Mouse (Mus musculus) CH12.LX (cell line): ENCODE data around the gene Mtnr1b. TPM values are rescaled to one million over a fixed set of nuclear protein-coding genes. Genes with fewer than 3 reads are reported as not detected.

Experiments
- DNase-seq: peaks from one replicate; pipeline ENCODE4 v3.0.0-alpha.2; 2013; ENCODE audit errors: extremely low read depth
- H3K27ac ChIP-seq: 2 replicates; pipeline ENCODE4 v1.5.1; 2012; ENCODE audit warnings: low read depth, mild to moderate bottlenecking, control low read depth, moderate library complexity; ENCODE audit not compliant: insufficient read depth
- H3K27me3 ChIP-seq: replicated peaks from 2 replicates; pipeline ENCODE3; 2012; ENCODE audit warnings: inconsistent platforms
- H3K36me3 ChIP-seq, 2 experiments: replicated peaks in 1 of 2; 2 replicates each; pipeline versions ENCODE3 to v1.6.1; 2012; ENCODE audit warnings: inconsistent platforms in 1 of 2, low read length in 1 of 2, mild to moderate bottlenecking in 1 of 2, mixed read lengths in 1 of 2, moderate library complexity in 1 of 2; ENCODE audit not compliant: control insufficient read depth in 1 of 2, insufficient read depth in 1 of 2
- H3K4me1 ChIP-seq, 2 experiments: 2 replicates each; pipeline ENCODE4 v1.6.1; 2012; ENCODE audit warnings: inconsistent platforms in 1 of 2, moderate library complexity in 1 of 2; ENCODE audit not compliant: insufficient read depth in 2 of 2, control insufficient read depth in 1 of 2
- H3K4me2 ChIP-seq: 2 replicates; pipeline ENCODE4 v1.6.1; 2012; ENCODE audit warnings: low read depth, mild to moderate bottlenecking, control low read depth; ENCODE audit not compliant: poor library complexity, insufficient read depth, severe bottlenecking
- H3K4me3 ChIP-seq, 3 experiments: fragments of 150-350 bp in 1 of 3; sonication (generic) in 1 of 3; replicated peaks in 1 of 3; 2 replicates each; pipeline versions ENCODE3 to v1.5.1; 2011 to 2012; ENCODE audit warnings: low read depth in 2 of 3, low read length in 2 of 3, mild to moderate bottlenecking in 2 of 3, moderate library complexity in 2 of 3, control low read depth in 1 of 3, improper control_type of control experiment in 1 of 3, inconsistent platforms in 1 of 3, mixed read lengths in 1 of 3; ENCODE audit not compliant: poor library complexity in 1 of 3
- H3K79me2 ChIP-seq: replicated peaks from 2 replicates; pipeline ENCODE4 v1.6.1; 2012; ENCODE audit warnings: mild to moderate bottlenecking, moderate library complexity; ENCODE audit not compliant: control insufficient read depth, poor library complexity, insufficient read depth, severe bottlenecking; ENCODE audit errors: extremely low read depth
- H3K9ac ChIP-seq: 2 replicates; pipeline ENCODE4 v1.6.1; 2012; ENCODE audit warnings: low read depth, mild to moderate bottlenecking, control low read depth, moderate library complexity; ENCODE audit not compliant: insufficient read depth
- H3K9me3 ChIP-seq: replicated peaks from 2 replicates; pipeline ENCODE3; 2012; ENCODE audit warnings: low read length, inconsistent platforms, mixed read lengths
- BHLHE40 ChIP-seq: IDR thresholded peaks from 2 replicates; pipeline ENCODE4 v1.6.1; 2011; ENCODE audit warnings: mild to moderate bottlenecking, low read depth, low read length, improper control_type of control experiment
- EP300 ChIP-seq: IDR thresholded peaks from 2 replicates; pipeline ENCODE4 v1.6.1; 2011; ENCODE audit warnings: low read length, improper control_type of control experiment
- ETS1 ChIP-seq: conservative IDR thresholded peaks from 2 replicates; pipeline ENCODE4 v1.6.1; 2012; ENCODE audit warnings: low read depth, mild to moderate bottlenecking, inconsistent platforms, low read length, improper control_type of control experiment, moderate library complexity
- IRF4 ChIP-seq: IDR thresholded peaks from 2 replicates; pipeline ENCODE4 v1.6.1; 2014; ENCODE audit warnings: low read depth, mild to moderate bottlenecking, inconsistent platforms, low read length, improper control_type of control experiment
- MAX ChIP-seq: IDR thresholded peaks from 2 replicates; pipeline ENCODE4 v1.6.1; 2011; ENCODE audit warnings: low read length, improper control_type of control experiment
- MYC ChIP-seq: IDR thresholded peaks from 2 replicates; pipeline ENCODE4 v1.6.1; 2011; ENCODE audit warnings: low read depth, mild to moderate bottlenecking, improper control_type of control experiment, low read length
- NRF1 ChIP-seq: IDR thresholded peaks from 2 replicates; pipeline ENCODE4 v1.6.1; 2014; ENCODE audit warnings: low read depth, mild to moderate bottlenecking, inconsistent platforms, low read length, improper control_type of control experiment, moderate library complexity
- PAX5 ChIP-seq: IDR thresholded peaks from 2 replicates; pipeline ENCODE4 v1.6.1; 2012; ENCODE audit warnings: low read length, inconsistent platforms, mixed read lengths
- POLR2AphosphoS2 ChIP-seq: IDR thresholded peaks from 2 replicates; pipeline ENCODE4 v1.6.1; 2011; ENCODE audit warnings: low read depth, low read length, improper control_type of control experiment
- RAD21 ChIP-seq: IDR thresholded peaks from 2 replicates; pipeline ENCODE4 v1.6.1; 2011; ENCODE audit warnings: low read depth, mild to moderate bottlenecking, low read length, improper control_type of control experiment, moderate library complexity
- RCOR1 ChIP-seq: conservative IDR thresholded peaks from 2 replicates; pipeline ENCODE4 v1.6.1; 2012; ENCODE audit warnings: low read depth, mild to moderate bottlenecking, inconsistent platforms, low read length, improper control_type of control experiment
- UBTF ChIP-seq: IDR thresholded peaks from 2 replicates; pipeline ENCODE4 v1.6.1; 2012; ENCODE audit warnings: low read depth, mild to moderate bottlenecking, inconsistent platforms, low read length, improper control_type of control experiment, moderate library complexity
- USF1 ChIP-seq: IDR thresholded peaks from 2 replicates; pipeline ENCODE4 v1.6.1; 2014; ENCODE audit warnings: low read depth, mild to moderate bottlenecking, inconsistent platforms, low read length, improper control_type of control experiment
- USF2 ChIP-seq: conservative IDR thresholded peaks from 2 replicates; pipeline ENCODE4 v1.6.1; 2011; ENCODE audit warnings: low read depth, low read length, improper control_type of control experiment
- ZKSCAN1 ChIP-seq: IDR thresholded peaks from 2 replicates; pipeline ENCODE4 v1.6.1; 2012; ENCODE audit warnings: low read depth, inconsistent platforms, low read length, improper control_type of control experiment, borderline replicate concordance
- ZMIZ1 ChIP-seq: IDR thresholded peaks from 2 replicates; pipeline ENCODE4 v1.6.1; 2012; ENCODE audit warnings: low read depth, mild to moderate bottlenecking, inconsistent platforms, low read length, improper control_type of control experiment
- ZNF384 ChIP-seq: IDR thresholded peaks from 2 replicates; pipeline ENCODE4 v1.6.1; 2012; ENCODE audit warnings: low read depth, low read length, improper control_type of control experiment, inconsistent platforms
- dilution Hi-C: fragments of 300-500 bp; cut with MboI; formaldehyde crosslinking; loops from 2 replicates; pipeline ENCODE4 v1.14.3; 2020; ENCODE audit warnings: low sequenced_read_pairs; ENCODE audit not compliant: extremely low pct_unique_long_range_greater_than_20kb, extremely low pct_ligation_motif_present
- in situ Hi-C: fragments of 300-500 bp; cut with MboI; formaldehyde crosslinking; loops from 3 replicates; pipeline ENCODE4 v1.14.3; 2019; ENCODE audit warnings: low sequenced_read_pairs, low pct_ligation_motif_present, low pct_unique_long_range_greater_than_20kb, mixed read lengths
- polyA plus RNA-seq: library from polyadenylated mRNA; unstranded; fragments of >175 nt; gene quantifications from 2 replicates; pipeline ENCODE4 v1.2.1, GENCODE M21; 2012; ENCODE audit warnings: low read depth; ENCODE audit not compliant: insufficient read length
- total RNA-seq, 2 experiments: library from RNA; depleted of rRNA; stranded (reverse); fragments of 300-350 nt in 1 of 2; fragments of >200 nt in 1 of 2; gene quantifications; 2 replicates each; pipeline ENCODE4 v1.2.3; 2012 to 2014

Gene Mtnr1b
- total and polyA plus RNA-seq, 3 experiments: not detected

GRCm38 (mm10) chr9:15800402-15800801 is 74.0 kb downstream of the Mtnr1b start:
- no peaks in the 10 kb centered on the region for H3K36me3 ChIP-seq
- H3K27ac ChIP-seq: no peak overlapping the region
- H3K4me2 ChIP-seq: no peak overlapping the region
- no peak for DNase-seq
- peaks cover 16 to 17% of the 10 kb centered on the region in 2 experiments; a peak in 3 of 4 replicates for H3K4me1 ChIP-seq
- no peak overlapping the region for H3K4me3 ChIP-seq
- TF ChIP-seq ZMIZ1: no peak
- no peaks in the 10 kb centered on the region for H3K79me2 ChIP-seq
- H3K27me3 ChIP-seq: no peaks in the 10 kb centered on the region
- no peak overlapping the region for H3K9ac ChIP-seq
- H3K9me3 ChIP-seq: no peaks in the 10 kb centered on the region
- in situ Hi-C loops: loop anchor here (10.0 kb wide), 1 partner anchor 106 kb away; no protein-coding TSS in a partner anchor
- dilution Hi-C loops: no loop called here

GRCm38 (mm10) chr9:15794408-15794807 is 79.9 kb downstream of the Mtnr1b start:
- DNase-seq: no peak
- H3K36me3 ChIP-seq: no peaks in the 10 kb centered on the region
- dilution Hi-C loops: no loop called here
- in situ Hi-C loops: no loop called here
- no peak overlapping the region for H3K4me3 ChIP-seq
- H3K9me3 ChIP-seq: no peaks in the 10 kb centered on the region
- peaks cover 3 to 6% of the 10 kb centered on the region in 2 experiments; a peak in 1 of 4 replicates for H3K4me1 ChIP-seq
- TF ChIP-seq ETS1 (no peak), NRF1 (no peak), USF2 (no peak), POLR2AphosphoS2 (no peak), ZNF384 (no peak), EP300 (no peak), PAX5 (no peak), RAD21 (no peak), RCOR1 (no peak), MAX (no peak), MYC (no peak), BHLHE40 (no peak), IRF4 (no peak)
- no peaks in the 10 kb centered on the region for H3K27me3 ChIP-seq
- no peak overlapping the region for H3K9ac ChIP-seq
- no peak overlapping the region for H3K4me2 ChIP-seq
- no peaks in the 10 kb centered on the region for H3K79me2 ChIP-seq
- no peak overlapping the region for H3K27ac ChIP-seq

- no peaks in the 10 kb centered on the region for H3K36me3 ChIP-seq
- no peaks in the 10 kb centered on the region for H3K9me3 ChIP-seq
- dilution Hi-C loops: no loop called here
- H3K4me3 ChIP-seq: no peak overlapping the region
- in situ Hi-C loops: no loop called here
- H3K4me2 ChIP-seq: no peak overlapping the region
- H3K9ac ChIP-seq: no peak overlapping the region
- no peaks in the 10 kb centered on the region for H3K27me3 ChIP-seq
- DNase-seq: no peak
- peaks cover 3 to 5% of the 10 kb centered on the region in 2 experiments; a peak in 1 of 4 replicates for H3K4me1 ChIP-seq
- no peaks in the 10 kb centered on the region for H3K79me2 ChIP-seq
- TF ChIP-seq ZKSCAN1 (no peak), POLR2AphosphoS2 (no peak), NRF1 (no peak), USF1 (peak; percentile 54), ZMIZ1 (no peak), IRF4 (no peak), UBTF (no peak), USF2 (peak; percentile 64)
- no peak overlapping the region for H3K27ac ChIP-seq
These were observed 82.3 kb downstream of the Mtnr1b start for GRCm38 (mm10) chr9:15792076-15792475.
